Mouse (Mus musculus): ENCODE measurements at regions not wholly inside any gene's neighbourhood (a gene's known extent, or its start where the extent isn't known, plus 50 kb on each side); places are given as distances from the start of the nearest gene placed in this dataset.

DNA sequence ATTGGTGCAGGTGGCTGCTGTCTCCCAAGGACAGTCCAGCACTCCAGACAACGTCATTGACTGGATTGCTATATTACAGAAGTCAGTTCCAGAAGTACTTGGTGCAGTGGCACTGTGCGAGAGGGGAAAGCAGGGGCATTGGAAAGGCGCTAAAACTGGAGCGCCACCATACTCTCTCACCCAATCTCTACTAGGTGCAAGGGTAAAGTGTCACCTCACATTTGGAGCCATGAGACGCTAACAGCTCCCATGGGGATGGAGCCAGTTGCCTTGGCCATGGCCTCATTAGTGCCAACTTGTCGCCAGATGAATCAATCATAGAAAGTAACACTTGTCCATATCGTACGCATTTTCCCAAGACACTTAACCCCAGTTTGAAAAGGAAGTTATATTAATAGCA, 1617.2 kb upstream of the Gulo start:
- DNase-seq (ENCODE audit: low read depth), result no peak

DNA sequence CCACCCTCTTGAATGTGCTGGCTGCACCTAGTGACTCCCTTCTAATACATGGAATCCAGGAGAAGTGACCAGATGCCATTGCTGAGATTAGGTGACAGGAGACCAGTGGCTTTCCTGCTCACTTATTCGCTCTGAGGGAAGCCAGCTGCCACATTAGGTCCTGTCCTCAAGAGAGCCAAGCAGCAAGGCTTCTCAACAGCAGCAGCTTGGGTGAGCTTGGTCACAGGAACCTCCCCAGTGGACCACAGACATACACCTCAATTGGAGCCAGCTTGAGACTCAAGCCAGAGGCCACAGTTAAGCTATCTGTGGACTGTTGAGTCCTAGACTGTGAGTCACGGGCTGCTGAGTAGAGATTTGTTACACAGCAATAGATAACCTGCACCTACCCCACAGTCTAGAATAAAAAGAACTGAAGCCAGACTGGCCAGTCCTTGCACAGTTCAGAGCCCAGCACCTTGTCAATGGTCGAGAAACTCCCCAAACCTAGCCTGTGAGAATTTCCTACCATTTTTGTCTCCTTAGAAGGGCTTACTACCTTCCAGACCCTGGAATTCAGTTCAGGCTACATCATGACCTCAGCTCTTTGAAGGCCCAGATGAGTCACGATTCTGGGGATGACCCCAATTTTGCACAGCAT, 1615.0 kb upstream of the Gulo start:
- DNase-seq (ENCODE audit: low read depth), result no peak

DNA sequence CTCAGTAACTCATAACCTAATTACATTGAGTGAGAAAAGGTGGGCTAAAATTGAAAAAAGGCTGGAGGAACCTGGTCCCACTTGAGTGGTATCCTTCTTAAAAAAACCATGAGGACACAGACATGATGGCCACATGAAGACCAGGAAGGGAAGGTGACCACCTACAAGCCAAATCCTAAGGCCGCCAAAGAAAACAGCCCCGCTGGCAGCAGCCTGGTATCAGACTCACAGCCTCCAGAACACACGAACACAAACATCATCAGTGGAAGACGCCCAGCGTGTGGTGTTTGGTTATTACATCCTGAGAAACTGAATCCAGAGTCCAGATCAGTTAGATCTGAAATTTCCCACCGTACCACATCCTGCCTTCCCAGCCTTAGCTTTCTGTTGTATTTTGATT, 1613.9 kb upstream of the Gulo start:
- no peak for DNase-seq (ENCODE audit: low read depth)

- no peak for DNase-seq (ENCODE audit: low read depth)
These were observed 1612.5 kb upstream of the Gulo start for GRCm38 (mm10) chr14:67621486-67621885.

GRCm38 (mm10) chr14:67620854-67621476, 1612.0 kb upstream of the Gulo start:
- DNase-seq (ENCODE audit: low read depth), result peak; percentile 41

- no peak for DNase-seq (ENCODE audit: low read depth)
These were observed 1610.6 kb upstream of the Gulo start for GRCm38 (mm10) chr14:67619571-67619970.

DNA sequence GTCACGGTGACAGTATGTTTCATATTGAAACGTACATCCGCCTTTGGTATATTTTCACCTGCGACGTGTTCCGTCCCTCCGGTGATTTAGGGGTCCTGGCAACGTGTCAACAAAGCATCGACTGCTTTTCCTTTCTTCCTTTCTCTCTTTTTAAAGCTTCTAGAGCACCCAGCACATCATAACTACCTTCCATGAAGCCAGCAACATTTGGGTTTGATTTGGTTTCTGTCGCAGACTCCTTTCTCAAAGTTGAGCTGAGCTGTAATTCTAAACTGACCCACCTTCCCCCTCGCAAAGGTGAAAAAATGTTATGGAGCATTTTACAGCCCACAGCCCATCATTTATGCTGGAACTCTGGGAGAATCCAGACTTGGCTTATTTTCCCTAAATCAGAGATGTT, 1605.4 kb upstream of the Gulo start:
- no peak for DNase-seq (ENCODE audit: low read depth)

GRCm38 (mm10) chr14:67613691-67614090, 1604.7 kb upstream of the Gulo start:
- no peak for DNase-seq (ENCODE audit: low read depth)

DNA sequence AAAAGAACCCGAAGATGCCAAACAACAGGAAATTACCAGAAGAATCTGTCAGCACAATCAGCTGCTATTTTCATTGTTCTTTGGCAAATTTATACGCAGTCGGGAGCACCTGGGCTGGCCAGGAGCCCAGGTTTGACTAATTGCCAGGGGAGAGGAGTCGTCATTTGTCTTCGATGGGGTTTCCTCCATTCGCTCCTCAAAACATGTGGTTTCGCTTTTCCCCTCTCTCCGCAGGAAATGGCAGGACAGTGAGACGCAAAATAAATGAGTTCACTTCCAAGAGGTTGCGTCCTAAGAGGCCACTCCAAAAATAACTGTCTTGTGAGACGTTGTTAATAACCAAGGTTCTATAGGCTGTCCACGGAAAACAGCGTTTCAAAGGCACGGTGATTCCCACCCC, 1604.2 kb upstream of the Gulo start:
- no peak for DNase-seq (ENCODE audit: low read depth)

GRCm38 (mm10) chr14:67612471-67612870, 1603.5 kb upstream of the Gulo start:
- no peak for DNase-seq (ENCODE audit: low read depth)

- no peak for DNase-seq (ENCODE audit: low read depth)
These were observed 1599.3 kb upstream of the Gulo start for GRCm38 (mm10) chr14:67608262-67608661.

- no peak for DNase-seq (ENCODE audit: low read depth)
These were observed 1594.0 kb upstream of the Gulo start for GRCm38 (mm10) chr14:67602960-67603359.

GRCm38 (mm10) chr14:67599734-67600133, 1590.7 kb upstream of the Gulo start:
- DNase-seq (ENCODE audit: low read depth), result peak; percentile 9

- DNase-seq (ENCODE audit: low read depth), result no peak
These were observed 1579.6 kb upstream of the Gulo start for GRCm38 (mm10) chr14:67588627-67589026.

- no peak for DNase-seq (ENCODE audit: low read depth)
These were observed 1575.5 kb upstream of the Gulo start for GRCm38 (mm10) chr14:67584456-67585048.

DNA sequence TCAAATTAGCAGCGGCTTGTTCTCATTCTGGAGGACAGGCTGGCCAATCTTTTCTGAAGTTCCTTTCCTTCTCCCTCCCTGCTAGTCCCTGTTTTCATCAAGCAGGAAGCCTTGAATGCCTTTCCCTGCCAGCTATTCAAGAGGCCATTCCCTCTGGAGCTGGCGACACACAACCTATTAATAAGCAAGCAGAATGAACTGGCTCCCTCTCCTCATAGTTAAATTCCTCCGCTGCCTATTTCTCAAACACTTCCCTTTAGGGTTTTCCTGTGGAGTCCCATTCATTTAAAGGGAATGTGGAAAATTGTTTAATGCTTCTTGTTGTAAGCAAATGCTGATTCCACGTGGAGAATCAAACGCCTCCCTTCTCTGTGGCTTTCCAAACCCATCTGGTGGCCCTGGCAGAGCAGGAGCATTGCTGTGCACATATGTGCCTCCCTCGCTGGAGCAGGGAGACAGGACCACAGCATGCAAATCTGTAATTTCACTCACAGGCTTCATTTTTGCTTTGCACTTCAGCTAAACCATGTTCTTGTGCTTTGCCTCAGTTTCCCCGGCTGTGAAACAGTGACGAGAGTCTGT, 1573.3 kb upstream of the Gulo start:
- no peak for DNase-seq (ENCODE audit: low read depth)

DNA sequence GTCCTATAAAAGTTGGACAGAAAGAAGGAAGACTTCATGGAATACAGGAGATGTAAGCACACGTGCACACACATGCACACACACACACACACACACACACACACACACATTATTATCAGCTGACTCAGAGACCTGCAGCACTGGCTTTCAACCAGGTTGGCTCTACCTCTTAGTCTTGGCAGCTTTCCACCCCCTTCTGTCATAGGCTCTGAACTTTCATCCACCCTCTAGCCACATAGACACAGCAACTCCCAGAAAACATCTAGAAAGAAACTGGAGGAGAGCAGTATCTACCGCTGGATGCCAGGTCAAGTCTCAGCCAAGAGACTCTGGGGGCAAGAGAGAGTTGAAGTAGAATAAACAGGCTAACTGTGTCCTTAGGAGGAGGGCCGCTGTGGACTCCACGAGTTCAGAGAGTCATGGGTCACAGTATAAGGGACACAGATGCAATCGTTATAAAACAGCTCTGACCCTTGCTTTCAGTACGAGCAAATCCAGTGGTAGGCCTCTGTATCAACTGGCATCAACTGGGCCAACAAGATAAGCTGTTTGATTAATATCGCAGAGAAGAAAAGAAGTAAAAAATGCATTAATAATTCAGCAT, 1565.4 kb upstream of the Gulo start:
- DNase-seq (ENCODE audit: low read depth), result no peak

GRCm38 (mm10) chr14:67573451-67573995, 1564.5 kb upstream of the Gulo start:
- no peak for DNase-seq (ENCODE audit: low read depth)

DNA sequence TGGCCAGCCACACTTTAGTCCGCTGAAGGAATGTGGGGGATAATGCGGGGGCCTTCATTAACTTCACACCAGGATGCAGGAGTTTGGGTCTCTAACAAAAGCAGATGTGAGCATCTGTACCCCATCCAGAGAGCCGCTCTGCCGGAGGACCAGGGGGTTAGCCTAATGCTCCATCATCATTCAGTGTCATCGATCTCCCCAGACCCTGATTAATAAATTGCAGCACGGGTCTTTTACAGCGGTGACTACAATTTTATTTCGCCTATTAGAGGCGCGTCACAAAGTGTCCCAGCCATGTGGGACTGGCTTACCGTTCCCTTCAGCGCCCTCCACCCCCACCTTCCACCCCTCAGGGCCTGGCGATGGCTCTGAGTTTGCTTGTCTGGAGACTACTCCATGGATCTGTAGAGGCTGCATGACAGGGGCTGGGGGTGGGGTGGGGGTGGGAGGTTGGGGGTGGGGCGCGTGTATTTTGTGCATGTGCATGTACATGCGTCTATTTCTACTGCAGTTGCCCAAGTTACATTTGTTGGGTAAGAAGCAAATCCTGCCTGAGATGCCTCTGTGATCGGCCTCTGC, 1560.8 kb upstream of the Gulo start:
- no peak for DNase-seq (ENCODE audit: low read depth)

DNA sequence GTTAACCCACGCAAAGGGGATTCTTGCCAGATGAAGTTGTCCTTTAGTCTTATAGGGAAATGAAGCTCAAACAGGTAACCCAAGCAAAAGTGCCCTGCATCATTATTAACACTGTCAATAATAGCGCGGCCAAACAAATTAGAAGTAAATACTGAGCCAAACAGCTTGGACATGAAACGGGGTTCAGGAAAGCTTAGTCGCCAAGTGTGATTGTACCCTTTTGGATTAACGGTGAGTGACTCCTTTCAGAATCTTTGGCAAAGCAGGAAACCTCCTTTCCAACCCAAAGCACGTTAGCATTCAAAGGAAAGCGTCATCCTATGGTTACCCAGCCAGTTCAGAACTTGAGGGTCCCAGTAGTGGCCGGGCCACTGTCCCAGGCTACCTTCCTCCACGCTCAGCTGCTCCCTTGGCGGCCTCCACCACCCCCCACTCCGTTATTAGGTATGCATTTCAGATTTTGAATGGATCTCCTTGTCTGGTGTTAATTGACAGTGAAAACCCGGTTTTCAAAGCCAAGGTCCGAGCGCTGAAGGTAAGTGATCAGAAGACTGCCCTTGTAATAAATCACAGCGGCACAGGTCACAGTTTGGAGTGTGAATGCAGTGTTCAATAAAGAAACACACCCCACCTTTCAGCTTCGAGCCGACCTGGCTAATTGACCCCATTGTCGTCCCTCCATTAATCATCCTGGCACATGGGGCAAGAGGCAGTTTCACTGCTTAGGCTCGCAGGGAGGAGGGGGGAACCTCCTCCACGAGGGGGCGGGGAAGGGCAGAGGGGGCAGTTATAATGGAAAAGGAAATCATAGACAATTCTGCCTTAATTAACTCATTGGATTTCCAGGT, 1560.1 kb upstream of the Gulo start:
- DNase-seq (ENCODE audit: low read depth), result no peak

DNA sequence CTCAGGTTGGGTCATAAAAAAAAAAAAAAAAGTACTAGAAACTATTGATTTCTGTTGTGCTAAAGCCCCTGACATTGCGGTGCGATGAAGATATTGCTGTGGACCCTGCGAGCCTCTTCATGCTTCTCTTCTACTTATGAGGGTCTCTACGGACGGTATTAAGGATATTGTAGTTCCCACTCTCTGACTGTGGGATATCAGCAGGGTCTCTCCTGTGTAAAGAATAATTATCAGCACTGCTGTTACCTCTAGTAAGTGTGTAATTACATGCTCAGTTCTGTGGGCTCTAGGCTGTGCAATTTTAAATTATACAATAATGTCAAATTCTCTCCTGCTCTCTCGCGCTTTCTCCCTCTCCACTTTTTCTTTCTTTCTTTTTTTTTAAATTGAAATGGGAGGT, 1545.9 kb upstream of the Gulo start:
- DNase-seq (ENCODE audit: low read depth), result no peak

Measured in 416B (cell line).